Mouse (Mus musculus) mammary gland, adult 2 months (tissue): ENCODE results near the gene Akr1c13. TPM values are rescaled to one million over a fixed set of nuclear protein-coding genes. Genes with fewer than 3 reads are reported as not detected.

ENCODE experiments used
- polyA plus RNA-seq: library from polyadenylated mRNA; depleted of rRNA; stranded (reverse); fragments of >200 nt; gene quantifications from 2 replicates; pipeline ENCODE4 v1.2.3, GENCODE M21; 2012; ENCODE audit warnings: low replicate concordance; rRNA removed

The Akr1c13 gene
- polyA plus RNA-seq = 1.7 and 4.4 TPM in 2 replicates

GRCm38 (mm10) chr13:4190904-4191303 is at the start of gene Akr1c13:
Akr1c13 (plus strand) TSS chr13:4191150.

GRCm38 (mm10) chr13:4150518-4150917 is 40.4 kb upstream of the Akr1c13 start, which contains the start of gene Akr1c18:
Akr1c18 (minus strand) TSS chr13:4150654.

GRCm38 (mm10) chr13:4228441-4228840 is 37.5 kb downstream of the Akr1c13 start, which contains the start of gene Akr1c19:
Akr1c19 (plus strand) TSS chr13:4228700.

Other genes with a start within 250 kb of the Akr1c13 start
- not detected in 2 replicates for gene Ucn3, start 245.8 kb upstream of the Akr1c13 start, polyA plus RNA-seq
- gene Akr1c14, start 142.1 kb upstream of the Akr1c13 start, polyA plus RNA-seq = 1.9 and 5.8 TPM in 2 replicates
- 3.7 and 10.8 TPM in 2 replicates for gene Akr1c18, start 40.5 kb upstream of the Akr1c13 start, polyA plus RNA-seq
- gene Akr1c19, start 37.5 kb downstream of the Akr1c13 start, polyA plus RNA-seq = 0.16 and 0.42 TPM in 2 replicates
- gene Akr1c12, start 88.3 kb downstream of the Akr1c13 start, polyA plus RNA-seq = 0.27 and 0.60 TPM in 2 replicates
- 0.37 TPM in 1 of 2 replicates, not detected in the other for gene Akr1c6, start 243.2 kb downstream of the Akr1c13 start, polyA plus RNA-seq